Mouse (Mus musculus) heart, embryonic 15.5 days (tissue): ENCODE data around the gene Mtmr11. TPM values are rescaled to one million over a fixed set of nuclear protein-coding genes. Genes with fewer than 3 reads are reported as not detected.
"Not testable (repeated sequence)": the region's sequence is repeated elsewhere in the genome, so short reads cannot be mapped to it uniquely, and the experiment has no call there.

ENCODE experiments used
- ATAC-seq: fragments of 200-750 bp; cut with Nextera tagmentation; replicated peaks from 2 replicates; pipeline ENCODE4 v1.8.0; 2017; ENCODE audit warnings: low read depth, moderate TSS enrichment; ENCODE audit not compliant: insufficient number of reproducible peaks, insufficient read depth, low FRiP score
- H3K27ac ChIP-seq: fragments of 300-500 bp; sonication (generic); 2 replicates; pipeline ENCODE4 v1.5.1; 2015; ENCODE audit warnings: mild to moderate bottlenecking, inconsistent platforms
- H3K27me3 ChIP-seq: fragments of 300-500 bp; sonication (generic); 2 replicates; pipeline ENCODE4 v1.6.1; 2015; ENCODE audit warnings: inconsistent platforms
- H3K36me3 ChIP-seq: fragments of 300-500 bp; sonication (generic); 2 replicates; pipeline ENCODE4 v1.6.1; 2015; ENCODE audit warnings: mild to moderate bottlenecking, inconsistent platforms
- H3K4me1 ChIP-seq: fragments of 300-500 bp; sonication (generic); replicated peaks from 2 replicates; pipeline ENCODE4 v1.6.1; 2015; ENCODE audit warnings: inconsistent platforms
- H3K4me2 ChIP-seq: fragments of 300-500 bp; sonication (generic); 2 replicates; pipeline ENCODE4 v1.6.1; 2015; ENCODE audit warnings: inconsistent platforms, mild to moderate bottlenecking, moderate library complexity
- H3K4me3 ChIP-seq: fragments of 300-500 bp; sonication (generic); 2 replicates; pipeline ENCODE4 v1.5.1; 2015; ENCODE audit warnings: mild to moderate bottlenecking, inconsistent platforms
- H3K9ac ChIP-seq: fragments of 300-500 bp; sonication (generic); 2 replicates; pipeline ENCODE4 v1.6.1; 2015; ENCODE audit warnings: mild to moderate bottlenecking, inconsistent platforms
- H3K9me3 ChIP-seq: fragments of 300-500 bp; sonication (generic); replicated peaks from 2 replicates; pipeline ENCODE4 v1.6.1; 2016; ENCODE audit warnings: inconsistent platforms
- WGBS: fragments of 180-500 bp; shearing (Covaris S2); methylation state at CpG from one replicate; pipeline ENCODE4 v1.1.7; 2015; ENCODE audit warnings: mixed read lengths; 5-methylcytosine and 5-hydroxymethylcytosine counted together
- polyA plus RNA-seq: library from polyadenylated mRNA; unstranded; fragments of >200 nt; fragmentation: Nextera tagmentation; extraction: Ambion mirVana; gene quantifications from 2 replicates; pipeline ENCODE4 v1.2.1, GENCODE M21; 2015

Mtmr11 gene
- polyA plus RNA-seq, 1 experiment from 2014 or later = 8.5 TPM

GRCm38 (mm10) chr3:96172197-96173178 lies 10.7 kb downstream of the Mtmr11 start, which contains the start of gene Sf3b4:
TSS of gene Sf3b4 (plus strand) at chr3:96172332.
- Histone ChIP-seq H3K36me3 (peaks cover 30% of the 10 kb centered on the region), H3K27ac (peak within 1 kb of the TSS; percentile 98), H3K9me3 (no peaks in the 10 kb centered on the region), H3K27me3 (no peaks in the 10 kb centered on the region), H3K4me1 (peaks cover 37% of the 10 kb centered on the region), H3K4me2 (peak within 1 kb of the TSS; percentile 90), H3K4me3 (peak within 1 kb of the TSS; percentile 79), H3K9ac (peak within 1 kb of the TSS; percentile 80)
- under 1% methylated on average over 56 of the region's 58 CpGs for WGBS
- ATAC-seq = peak; percentile 92

GRCm38 (mm10) chr3:96173185-96173584 lies 11.4 kb downstream of the Mtmr11 start:
- peak overlapping the region; percentile 79 for H3K4me3 ChIP-seq
- 0 out of 2 replicates have a peak overlapping the region, but pooled peaks have one; percentile 64 for H3K27ac ChIP-seq
- H3K9ac ChIP-seq = peak overlapping the region; percentile 80
- peaks cover 37% of the 10 kb centered on the region for H3K4me1 ChIP-seq
- H3K9me3 ChIP-seq = no peaks in the 10 kb centered on the region
- ATAC-seq = no peak
- H3K4me2 ChIP-seq = peak overlapping the region; percentile 90
- H3K27me3 ChIP-seq = no peaks in the 10 kb centered on the region
- 36% methylated on average over 7 of the region's 7 CpGs for WGBS
- H3K36me3 ChIP-seq = peaks cover 37% of the 10 kb centered on the region

- not testable (repeated sequence) for H3K27me3 ChIP-seq, H3K9me3 ChIP-seq, ATAC-seq, H3K9ac ChIP-seq, H3K4me2 ChIP-seq, H3K27ac ChIP-seq
- H3K36me3 ChIP-seq = peaks cover 40% of the 10 kb centered on the region
- 0 out of 2 replicates have a peak overlapping the region, but pooled peaks have one; percentile 8 for H3K4me3 ChIP-seq
- 80% methylated on average over 4 of the region's 4 CpGs for WGBS
- peaks cover 37% of the 10 kb centered on the region for H3K4me1 ChIP-seq
These were observed 12.2 kb downstream of the Mtmr11 start for GRCm38 (mm10) chr3:96174042-96174441.

GRCm38 (mm10) chr3:96175251-96175650 lies 13.4 kb downstream of the Mtmr11 start:
- peaks cover 45% of the 10 kb centered on the region for H3K4me1 ChIP-seq
- H3K9me3 ChIP-seq = no peaks in the 10 kb centered on the region
- H3K9ac ChIP-seq = no peak overlapping the region
- H3K4me2 ChIP-seq = no peak overlapping the region
- WGBS = 91% methylated on average over 6 of the region's 6 CpGs
- no peak overlapping the region for H3K4me3 ChIP-seq
- H3K27ac ChIP-seq = no peak overlapping the region
- H3K27me3 ChIP-seq = no peaks in the 10 kb centered on the region
- H3K36me3 ChIP-seq = peaks cover 40% of the 10 kb centered on the region
- no peak for ATAC-seq

GRCm38 (mm10) chr3:96178427-96178826 lies 16.6 kb downstream of the Mtmr11 start:
- H3K36me3 ChIP-seq = peaks cover 40% of the 10 kb centered on the region
- no peak overlapping the region for H3K9ac ChIP-seq
- peaks cover 50% of the 10 kb centered on the region for H3K4me1 ChIP-seq
- H3K4me3 ChIP-seq = no peak overlapping the region
- 90% methylated on average over 4 of the region's 4 CpGs for WGBS
- H3K27ac ChIP-seq = no peak overlapping the region
- no peak overlapping the region for H3K4me2 ChIP-seq
- ATAC-seq = no peak
- H3K9me3 ChIP-seq = no peaks in the 10 kb centered on the region
- H3K27me3 ChIP-seq = no peaks in the 10 kb centered on the region

GRCm38 (mm10) chr3:96178902-96179301 lies 17.1 kb downstream of the Mtmr11 start:
- 80% methylated on average over 2 of the region's 2 CpGs for WGBS
- no peak overlapping the region for H3K27ac ChIP-seq
- no peak overlapping the region for H3K4me2 ChIP-seq
- H3K9me3 ChIP-seq = no peaks in the 10 kb centered on the region
- H3K27me3 ChIP-seq = no peaks in the 10 kb centered on the region
- peaks cover 47% of the 10 kb centered on the region for H3K4me1 ChIP-seq
- H3K4me3 ChIP-seq = no peak overlapping the region
- ATAC-seq = no peak
- peaks cover 39% of the 10 kb centered on the region for H3K36me3 ChIP-seq
- no peak overlapping the region for H3K9ac ChIP-seq

- H3K4me1 ChIP-seq = peaks cover 40% of the 10 kb centered on the region
- WGBS = 55% methylated on average over 4 of the region's 4 CpGs
- no peak for ATAC-seq
- no peak overlapping the region for H3K4me2 ChIP-seq
- no peaks in the 10 kb centered on the region for H3K9me3 ChIP-seq
- no peak overlapping the region for H3K9ac ChIP-seq
- no peak overlapping the region for H3K27ac ChIP-seq
- no peak overlapping the region for H3K4me3 ChIP-seq
- H3K27me3 ChIP-seq = no peaks in the 10 kb centered on the region
- peaks cover 33% of the 10 kb centered on the region for H3K36me3 ChIP-seq
These were observed 17.7 kb downstream of the Mtmr11 start for GRCm38 (mm10) chr3:96179531-96179930.

GRCm38 (mm10) chr3:96180727-96181477 lies 19.1 kb downstream of the Mtmr11 start, which contains the start of gene Sv2a:
TSS of gene Sv2a (plus strand) at chr3:96181151.
- H3K4me2 ChIP-seq = peak within 1 kb of the TSS; percentile 84
- H3K27ac ChIP-seq = peak within 1 kb of the TSS; percentile 93
- no peaks in the 10 kb centered on the region for H3K9me3 ChIP-seq
- ATAC-seq = peak; percentile 29; the same call in 1 of the 2 replicates
- under 1% methylated on average over 10 of the region's 23 CpGs for WGBS
- H3K4me3 ChIP-seq = peak within 1 kb of the TSS; percentile 70
- H3K9ac ChIP-seq = peak within 1 kb of the TSS; percentile 67
- H3K36me3 ChIP-seq = peaks cover 27% of the 10 kb centered on the region
- H3K4me1 ChIP-seq = peaks cover 36% of the 10 kb centered on the region
- H3K27me3 ChIP-seq = no peaks in the 10 kb centered on the region

- Histone ChIP-seq H3K4me3 (peak overlapping the region; percentile 70), H3K9me3 (no peaks in the 10 kb centered on the region), H3K27ac (peak overlapping the region; percentile 93), H3K4me2 (peak overlapping the region; percentile 84), H3K27me3 (no peaks in the 10 kb centered on the region), H3K9ac (peak overlapping the region; percentile 67), H3K36me3 (peaks cover 18% of the 10 kb centered on the region), H3K4me1 (peaks cover 36% of the 10 kb centered on the region)
- ATAC-seq = peak; percentile 25
- 24% methylated on average over 12 of the region's 12 CpGs for WGBS
These were observed 19.9 kb downstream of the Mtmr11 start for GRCm38 (mm10) chr3:96181510-96182381.

- peak overlapping the region; percentile 70 for H3K4me3 ChIP-seq
- peak overlapping the region; percentile 67 for H3K9ac ChIP-seq
- ATAC-seq = peak; percentile 56
- peak overlapping the region; percentile 93 for H3K27ac ChIP-seq
- WGBS = 5% methylated on average over 4 of the region's 4 CpGs
- peaks cover 36% of the 10 kb centered on the region for H3K4me1 ChIP-seq
- H3K36me3 ChIP-seq = peaks cover 16% of the 10 kb centered on the region
- no peaks in the 10 kb centered on the region for H3K9me3 ChIP-seq
- peak overlapping the region; percentile 84 for H3K4me2 ChIP-seq
- H3K27me3 ChIP-seq = no peaks in the 10 kb centered on the region
These were observed 20.6 kb downstream of the Mtmr11 start for GRCm38 (mm10) chr3:96182382-96182776.
